Mouse (Mus musculus): ENCODE data around the gene Iyd.
A peak's percentile ranks its signal among the peaks of the same experiment; 100 is the strongest.

Iyd gene

DNA sequence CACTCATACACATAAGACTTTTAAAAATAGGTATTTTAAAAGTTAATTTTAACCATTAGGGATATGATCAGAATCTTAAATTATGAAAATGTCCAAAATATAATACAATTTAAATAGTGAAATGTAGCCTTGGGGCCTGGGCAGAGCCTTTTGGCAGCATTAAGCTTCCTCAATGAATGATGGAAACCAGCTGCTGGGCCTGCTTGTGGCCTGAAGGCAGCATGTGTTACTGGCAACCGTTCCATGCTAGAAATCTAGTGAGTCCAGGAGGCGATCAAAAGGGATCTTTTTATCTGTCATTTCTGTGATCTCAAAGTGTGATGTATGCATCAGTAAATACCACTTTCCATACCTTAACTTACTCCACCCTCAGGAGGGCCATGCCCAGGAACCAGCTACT lies 9.3 kb downstream of the Iyd start:
- DNase-seq (ENCODE audit: low read depth, low spot score): no peak

DNA sequence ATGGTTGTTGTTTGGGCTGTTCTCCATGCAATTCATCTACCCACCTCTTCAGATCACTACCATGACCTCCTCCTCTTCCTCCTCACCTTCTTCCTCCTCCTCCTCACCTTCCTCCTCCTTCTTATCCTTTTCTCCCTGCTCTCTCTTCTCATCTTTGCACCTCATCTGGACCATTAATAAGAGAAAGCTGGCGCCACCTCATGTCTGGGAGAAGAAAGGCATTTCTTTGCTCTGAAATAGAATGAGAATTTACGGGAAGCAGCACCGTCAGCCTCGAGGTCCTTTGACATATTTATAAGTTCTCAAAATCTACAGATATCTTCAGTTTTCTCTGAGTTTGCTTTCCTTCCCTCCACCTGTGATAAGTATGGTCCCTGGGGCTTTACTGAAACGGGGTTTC lies 15.1 kb downstream of the Iyd start:
- no peak for DNase-seq (ENCODE audit: low read depth, low spot score)

- DNase-seq (ENCODE audit: low read depth, low spot score): no peak
These were observed 16.5 kb downstream of the Iyd start for GRCm38 (mm10) chr10:3556538-3556937.

- DNase-seq (ENCODE audit: low read depth, low spot score): no peak
These were observed 19.1 kb downstream of the Iyd start for GRCm38 (mm10) chr10:3559136-3559535.

DNA sequence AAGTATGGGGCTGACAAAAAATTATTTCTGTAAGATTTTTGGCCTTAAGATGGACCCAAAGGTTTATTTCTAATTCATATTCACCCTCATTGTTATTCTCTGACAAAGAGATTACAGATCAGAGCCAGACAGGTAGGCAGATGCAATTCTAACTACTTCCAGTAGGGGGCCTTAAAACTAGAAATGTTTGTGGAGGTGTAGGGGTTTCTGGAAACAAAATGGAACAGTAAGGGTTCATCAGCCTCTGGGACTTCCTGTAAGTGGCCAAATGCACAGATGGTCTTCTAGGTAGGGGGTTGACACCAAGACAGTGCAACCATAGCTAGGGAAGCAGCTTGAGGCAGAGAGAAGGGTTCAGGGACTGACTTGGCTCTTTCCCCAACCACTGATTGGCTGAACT lies 22.1 kb downstream of the Iyd start:
- no peak for DNase-seq (ENCODE audit: low read depth, low spot score)

GRCm38 (mm10) chr10:3565126-3565525 lies 25.1 kb downstream of the Iyd start:
- DNase-seq (ENCODE audit: low read depth, low spot score): no peak

- DNase-seq (ENCODE audit: low read depth, low spot score): no peak
These were observed 27.8 kb downstream of the Iyd start for GRCm38 (mm10) chr10:3567821-3568220.

DNA sequence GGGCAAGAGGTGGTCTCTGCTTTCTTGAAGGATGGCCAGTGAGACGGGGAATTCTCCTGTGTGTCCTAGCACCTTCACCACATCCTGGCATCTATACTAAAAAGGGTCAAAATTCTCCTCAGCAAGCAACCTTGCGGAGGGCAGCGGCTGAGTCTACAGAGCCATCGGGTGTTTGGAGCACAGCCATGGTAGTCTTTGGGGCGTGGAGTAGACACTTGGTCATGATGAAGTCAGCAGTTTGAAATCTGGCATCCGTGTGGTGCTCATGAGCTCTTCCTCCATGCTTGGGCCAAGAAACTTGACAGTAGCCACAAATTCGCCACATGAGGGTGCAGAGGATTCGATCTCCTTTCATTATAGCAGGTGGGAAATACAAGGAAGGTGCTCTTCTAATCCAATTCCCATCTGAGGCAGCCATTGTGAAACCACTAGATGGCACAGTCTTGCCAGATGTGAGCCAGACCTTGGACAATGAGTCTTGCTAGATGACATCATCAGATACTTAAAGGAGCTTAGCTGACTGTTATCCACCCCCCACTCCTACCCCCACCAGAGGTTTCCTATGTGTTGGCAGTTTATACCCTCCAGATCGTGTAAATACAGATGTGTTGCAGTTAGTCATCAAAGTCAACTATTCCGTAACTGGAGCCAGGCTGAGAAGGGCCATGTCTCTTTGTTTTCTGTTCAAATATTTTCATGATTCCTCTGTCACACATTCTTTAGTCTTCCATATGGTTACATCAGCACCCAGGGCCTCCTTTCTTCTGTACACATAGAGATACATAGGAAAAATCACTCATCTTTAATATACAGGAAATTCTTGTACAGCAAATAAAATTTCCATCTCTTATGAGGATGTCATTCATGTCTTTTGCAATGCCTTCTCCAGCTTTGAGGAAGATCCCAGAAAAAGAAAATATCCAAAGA lies 32.9 kb downstream of the Iyd start:
- DNase-seq (ENCODE audit: low read depth, low spot score): peak; percentile 48

- DNase-seq (ENCODE audit: low read depth, low spot score): peak; percentile 9
These were observed 34.0 kb downstream of the Iyd start for GRCm38 (mm10) chr10:3573905-3574500.

DNA sequence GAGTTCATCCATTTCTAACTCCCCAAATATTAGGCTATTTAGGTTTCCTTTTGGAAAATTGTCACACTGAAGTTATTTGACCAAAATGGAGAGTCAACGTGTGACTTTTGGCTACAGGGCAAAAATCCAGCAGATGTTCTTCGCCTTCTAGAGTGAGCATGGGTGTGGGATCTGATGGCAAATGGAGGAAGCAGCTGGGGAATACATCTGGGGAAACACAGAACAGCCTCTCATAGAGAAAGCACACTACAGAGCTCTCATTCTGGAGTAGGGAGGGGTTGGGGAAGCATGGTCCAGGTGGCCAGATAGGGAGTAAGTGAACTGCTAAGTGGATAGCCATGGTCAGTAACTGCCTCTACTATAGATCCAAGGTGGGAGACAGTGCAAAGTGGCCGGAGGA lies 50.6 kb downstream of the Iyd start:
- DNase-seq (ENCODE audit: low read depth, low spot score): no peak

GRCm38 (mm10) chr10:3591790-3592189 lies 51.8 kb downstream of the Iyd start:
- no peak for DNase-seq (ENCODE audit: low read depth, low spot score)

- DNase-seq (ENCODE audit: low read depth, low spot score): no peak
These were observed 56.7 kb downstream of the Iyd start for GRCm38 (mm10) chr10:3596697-3597096.

DNA sequence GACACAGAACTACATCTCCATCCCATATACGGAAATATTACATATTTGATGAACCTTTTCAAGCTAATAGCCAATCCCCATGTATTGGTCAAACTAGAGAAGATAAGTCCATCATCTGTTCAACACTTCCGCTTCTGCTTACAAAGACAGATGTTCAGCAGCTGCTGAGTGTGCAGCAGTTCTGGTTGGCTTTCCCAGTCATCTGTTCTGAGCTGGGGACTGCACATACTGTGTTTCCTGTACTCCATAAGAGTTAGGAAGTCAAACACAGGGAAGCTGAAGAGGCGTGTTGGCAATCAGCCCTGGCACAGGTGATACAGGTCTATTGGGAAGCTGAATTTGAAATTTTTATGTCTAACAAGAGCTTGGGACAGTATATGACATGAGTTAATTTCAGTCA lies 57.7 kb downstream of the Iyd start:
- DNase-seq (ENCODE audit: low read depth, low spot score): no peak
